Mouse (Mus musculus) olfactory bulb, adult 2 months (tissue): ENCODE measurements around the gene Eif4a2. TPM values are rescaled to one million over a fixed set of nuclear protein-coding genes. Genes with fewer than 3 reads are reported as not detected.
"Not testable (repeated sequence)": the region's sequence is repeated elsewhere in the genome, so short reads cannot be mapped to it uniquely, and the experiment has no call there.

Source experiments
- H3K27ac ChIP-seq: fragments of 200-500 bp; 2 replicates; pipeline ENCODE4 v1.5.1; 2012; ENCODE audit warnings: low read depth, low read length; ENCODE audit not compliant: insufficient read depth
- H3K4me1 ChIP-seq: fragments of 200-500 bp; 2 replicates; pipeline ENCODE4 v1.6.1; 2012; ENCODE audit warnings: low read length; ENCODE audit not compliant: control insufficient read depth, insufficient read depth
- H3K4me3 ChIP-seq: fragments of 200-500 bp; 2 replicates; pipeline ENCODE4 v1.5.1; 2012; ENCODE audit warnings: mild to moderate bottlenecking, low read depth, low read length, moderate library complexity; ENCODE audit not compliant: insufficient read depth
- CTCF ChIP-seq: fragments of 200-500 bp; IDR thresholded peaks from 2 replicates; pipeline ENCODE4 v1.5.1; 2012; ENCODE audit warnings: low read depth, mild to moderate bottlenecking, low read length, moderate library complexity; ENCODE audit not compliant: insufficient read depth
- POLR2A ChIP-seq: fragments of 200-500 bp; IDR thresholded peaks from 2 replicates; pipeline ENCODE4 v1.6.1; 2012; ENCODE audit warnings: mild to moderate bottlenecking, low read depth, low read length, moderate library complexity; ENCODE audit not compliant: insufficient read depth
- WGBS: fragments of 180-500 bp; shearing (Covaris S2); methylation state at CpG from one replicate; pipeline ENCODE4 v1.1.7; 2018; 5-methylcytosine and 5-hydroxymethylcytosine counted together
- polyA plus RNA-seq: library from polyadenylated mRNA; stranded (reverse); fragments of >200 nt; gene quantifications from 2 replicates; pipeline ENCODE4 v1.2.4, GENCODE M21; 2012; ENCODE audit warnings: low replicate concordance; ENCODE audit not compliant: missing spikeins, insufficient read depth, insufficient read length

The Eif4a2 gene
- polyA plus RNA-seq, 1 experiment, result 425 TPM

DNA sequence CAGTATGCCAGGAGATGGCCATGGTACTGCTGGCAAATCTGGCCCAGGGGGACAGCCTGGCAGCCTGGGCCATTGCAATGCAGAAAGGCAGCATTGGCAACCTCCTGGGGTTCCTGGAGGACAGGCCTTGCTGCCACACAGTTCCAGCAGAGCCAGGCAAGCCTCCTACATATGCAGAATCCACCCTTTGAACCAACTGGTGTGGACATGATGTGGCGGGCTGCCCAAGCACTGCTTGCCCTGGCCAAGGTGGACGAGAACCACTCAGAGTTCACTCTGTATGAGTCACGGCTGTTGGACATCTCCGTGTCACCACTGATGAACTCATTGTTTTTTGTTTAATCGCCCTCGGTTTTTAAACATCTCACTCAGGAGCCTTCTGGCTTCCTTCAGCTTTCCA, 13.1 kb upstream of the Eif4a2 start:
- no peaks in the 10 kb centered on the region for H3K4me1 ChIP-seq
- H3K27ac ChIP-seq, result no peak overlapping the region
- no peak overlapping the region for H3K4me3 ChIP-seq
- WGBS, result 91% methylated on average over 6 of the region's 6 CpGs
- TF ChIP-seq POLR2A (no peak), CTCF (no peak)

GRCm38 (mm10) chr16:23095581-23095980, 11.7 kb upstream of the Eif4a2 start:
- not testable (repeated sequence) for H3K4me1 ChIP-seq, H3K4me3 ChIP-seq, H3K27ac ChIP-seq
- 98% methylated on average over 5 of the region's 5 CpGs for WGBS

DNA sequence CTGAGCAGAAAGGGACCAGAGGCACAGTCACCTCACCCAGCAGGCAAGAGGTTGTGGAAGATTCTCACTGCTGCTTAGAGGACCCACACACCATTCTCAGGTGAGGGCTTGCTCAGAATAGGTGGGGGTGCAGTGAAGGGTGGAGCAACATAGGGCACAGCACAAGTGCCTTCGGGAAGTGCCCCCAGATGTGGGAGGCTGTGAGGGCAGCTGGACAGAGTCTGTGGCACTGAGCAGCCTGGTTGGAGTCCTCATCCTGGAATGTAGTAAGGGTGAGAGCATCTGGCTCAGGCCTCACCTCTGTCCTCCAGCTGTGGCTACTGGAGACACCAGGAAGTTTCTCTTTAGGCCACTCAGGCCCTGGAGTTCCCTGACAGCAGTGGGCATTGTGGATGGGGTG, 10.4 kb upstream of the Eif4a2 start:
- 86% methylated on average over 1 of the region's 1 CpGs for WGBS
- H3K27ac ChIP-seq, H3K4me3 ChIP-seq, H3K4me1 ChIP-seq: not testable (repeated sequence)

DNA sequence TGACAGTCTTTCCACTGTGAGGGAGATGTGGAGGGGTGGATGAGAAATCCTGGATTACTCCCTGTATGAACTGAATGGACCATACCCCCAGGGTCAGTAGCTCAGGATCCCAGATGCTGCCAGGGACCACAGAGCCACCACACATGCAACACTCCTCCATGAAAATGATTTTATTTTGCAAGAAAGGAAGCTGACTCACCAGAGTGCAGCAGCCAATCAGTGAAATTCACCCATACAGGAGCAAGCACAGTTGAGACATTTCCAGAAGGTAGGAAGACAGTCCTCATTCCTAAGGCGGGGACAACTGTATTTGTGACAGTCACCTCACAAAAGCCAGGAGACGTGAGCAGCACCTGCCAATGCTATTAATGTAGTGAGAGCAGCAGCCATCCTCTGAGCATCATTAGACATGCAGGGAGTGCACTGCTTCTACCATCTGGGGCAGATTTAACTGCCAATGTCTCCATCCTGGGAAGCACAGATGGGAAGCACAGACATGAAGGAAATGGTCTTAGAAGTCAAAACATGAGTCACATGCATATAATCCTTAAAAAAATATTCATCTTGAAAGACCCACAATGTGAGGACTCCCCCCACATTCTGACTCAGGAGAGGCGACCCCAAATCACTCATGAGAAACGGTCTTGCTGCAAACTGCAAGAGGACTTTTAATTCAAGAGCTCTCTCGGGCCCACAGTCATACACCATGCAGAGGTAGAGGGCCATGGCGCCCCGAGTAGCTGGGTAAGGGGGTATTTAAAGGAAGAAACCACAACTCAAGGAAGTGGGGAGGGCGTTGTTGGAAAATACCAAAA, 9.7 kb upstream of the Eif4a2 start:
- H3K4me1 ChIP-seq, H3K27ac ChIP-seq: not testable (repeated sequence)
- WGBS, result 89% methylated on average over 8 of the region's 8 CpGs

DNA sequence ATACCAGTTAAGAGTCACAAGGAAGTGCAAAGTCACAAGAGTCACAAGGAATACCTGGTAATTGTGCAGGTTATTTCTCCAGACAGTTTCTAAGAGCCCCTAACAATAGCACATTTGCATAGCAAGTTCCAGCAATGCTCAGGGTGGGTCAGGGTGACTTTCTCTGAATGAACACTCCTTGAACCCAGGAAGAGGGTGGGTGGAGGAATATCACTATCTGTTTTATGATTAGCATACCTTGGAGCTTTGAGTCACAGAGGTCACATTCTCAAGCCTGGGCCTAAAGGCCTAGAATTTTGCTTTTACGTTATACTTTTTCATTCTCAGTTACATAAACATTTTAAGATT, 9.2 kb upstream of the Eif4a2 start:
- WGBS, result 100% methylated on average over 1 of the region's 1 CpGs
- not testable (repeated sequence) for H3K27ac ChIP-seq, H3K4me3 ChIP-seq, H3K4me1 ChIP-seq

More for the DNA sequence above, 9.7 kb upstream of the Eif4a2 start:
- H3K4me3 ChIP-seq, result not testable (repeated sequence)

- TF ChIP-seq CTCF (no peak), POLR2A (no peak)
- Histone ChIP-seq H3K4me3 (no peak overlapping the region), H3K27ac (no peak overlapping the region), H3K4me1 (peaks cover 8% of the 10 kb centered on the region)
- 17% methylated on average over 12 of the region's 12 CpGs for WGBS
These were observed 7.6 kb upstream of the Eif4a2 start for GRCm38 (mm10) chr16:23099632-23100031.

DNA sequence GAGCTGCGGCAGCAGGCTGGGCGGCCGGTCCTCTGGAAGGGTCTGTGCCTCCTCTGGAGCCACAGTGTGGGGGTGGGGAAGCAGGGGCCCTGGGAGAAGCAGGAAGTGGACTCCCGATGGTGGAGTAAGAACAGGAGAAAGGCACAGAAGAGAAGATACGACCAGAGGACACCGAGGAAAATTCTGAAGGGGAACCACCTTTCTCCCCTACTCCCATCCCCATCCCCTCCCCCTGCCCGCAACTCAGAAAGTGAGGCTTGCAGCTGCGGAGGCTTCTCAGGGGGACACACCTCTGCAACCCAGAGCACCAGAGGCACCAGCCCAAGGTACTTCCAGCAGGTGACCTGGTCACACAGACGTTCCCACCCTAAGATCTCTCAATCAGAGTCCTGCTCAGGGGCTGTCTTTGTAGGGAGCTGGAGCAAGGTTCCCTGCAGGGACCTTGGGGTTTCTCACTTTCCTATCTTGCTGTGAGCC, 7.1 kb upstream of the Eif4a2 start:
- H3K4me1 ChIP-seq, result peaks cover 8% of the 10 kb centered on the region
- no peak for TF ChIP-seq CTCF
- no peak for TF ChIP-seq POLR2A
- H3K4me3 ChIP-seq, result peak overlapping the region; percentile 11; the same call in 1 of the 2 replicates
- 2% methylated on average over 9 of the region's 9 CpGs for WGBS
- no peak overlapping the region for H3K27ac ChIP-seq

DNA sequence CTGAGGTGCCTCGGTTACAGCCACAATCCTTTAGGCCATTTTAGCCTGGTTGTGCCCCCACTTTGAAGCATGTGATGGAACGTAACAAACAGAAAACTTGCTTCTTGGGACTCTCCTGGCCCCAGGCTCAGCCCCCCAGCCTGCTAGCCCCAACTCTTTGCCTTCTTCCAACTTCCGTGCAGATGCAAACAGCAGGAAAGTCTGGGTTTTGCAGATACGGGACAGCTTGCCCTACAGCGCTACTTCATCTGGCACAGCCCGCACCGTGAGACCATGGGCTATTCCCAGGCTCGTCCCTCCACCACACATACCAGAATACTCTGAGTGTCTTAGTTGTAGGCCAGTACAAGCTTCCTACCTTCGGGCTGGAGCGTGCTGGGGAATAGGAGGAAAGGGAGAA, 6.6 kb upstream of the Eif4a2 start:
- 37% methylated on average over 10 of the region's 10 CpGs for WGBS
- Histone ChIP-seq H3K27ac (no peak overlapping the region), H3K4me1 (peaks cover 8% of the 10 kb centered on the region), H3K4me3 (no peak overlapping the region)
- TF ChIP-seq CTCF (no peak), POLR2A (no peak)

DNA sequence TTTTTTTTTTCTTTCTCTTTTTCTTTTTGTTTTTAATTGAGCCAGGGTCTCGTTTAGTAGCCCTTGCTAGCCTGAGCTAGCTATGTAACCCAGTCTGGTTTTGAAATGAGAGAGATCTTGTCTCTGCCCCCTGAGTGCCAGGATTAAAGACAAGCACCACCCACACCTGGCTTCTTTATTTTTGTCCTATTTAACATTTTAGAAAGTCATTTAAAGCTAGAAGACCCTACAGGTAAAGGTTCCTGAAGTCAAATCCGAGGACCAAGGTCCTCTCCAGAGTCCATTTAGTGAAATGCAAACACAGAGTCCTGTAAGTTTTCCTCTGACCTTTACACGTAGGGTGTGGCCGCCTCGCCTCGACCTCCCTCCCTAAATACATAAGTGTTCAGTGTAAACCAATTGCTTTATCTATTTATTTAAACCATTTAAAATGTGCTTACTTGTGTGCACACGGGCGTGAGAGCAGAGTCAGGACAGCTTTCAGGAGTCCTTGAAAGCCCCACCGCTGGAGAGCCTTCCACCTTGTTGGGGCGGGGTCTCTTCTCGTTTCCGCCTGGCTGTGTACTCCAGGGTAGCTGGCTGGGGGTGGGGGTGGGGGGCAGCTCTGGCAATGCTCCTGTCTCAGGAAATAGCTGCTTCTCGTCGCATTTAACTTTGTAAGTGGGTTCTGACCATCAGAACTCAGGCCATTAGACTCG, 4.8 kb upstream of the Eif4a2 start:
- H3K4me3 ChIP-seq, result no peak overlapping the region; the same call in 1 of the 2 replicates
- TF ChIP-seq POLR2A (no peak), CTCF (no peak)
- H3K27ac ChIP-seq, result no peak overlapping the region
- 24% methylated on average over 15 of the region's 15 CpGs for WGBS
- H3K4me1 ChIP-seq, result peaks cover 8% of the 10 kb centered on the region

DNA sequence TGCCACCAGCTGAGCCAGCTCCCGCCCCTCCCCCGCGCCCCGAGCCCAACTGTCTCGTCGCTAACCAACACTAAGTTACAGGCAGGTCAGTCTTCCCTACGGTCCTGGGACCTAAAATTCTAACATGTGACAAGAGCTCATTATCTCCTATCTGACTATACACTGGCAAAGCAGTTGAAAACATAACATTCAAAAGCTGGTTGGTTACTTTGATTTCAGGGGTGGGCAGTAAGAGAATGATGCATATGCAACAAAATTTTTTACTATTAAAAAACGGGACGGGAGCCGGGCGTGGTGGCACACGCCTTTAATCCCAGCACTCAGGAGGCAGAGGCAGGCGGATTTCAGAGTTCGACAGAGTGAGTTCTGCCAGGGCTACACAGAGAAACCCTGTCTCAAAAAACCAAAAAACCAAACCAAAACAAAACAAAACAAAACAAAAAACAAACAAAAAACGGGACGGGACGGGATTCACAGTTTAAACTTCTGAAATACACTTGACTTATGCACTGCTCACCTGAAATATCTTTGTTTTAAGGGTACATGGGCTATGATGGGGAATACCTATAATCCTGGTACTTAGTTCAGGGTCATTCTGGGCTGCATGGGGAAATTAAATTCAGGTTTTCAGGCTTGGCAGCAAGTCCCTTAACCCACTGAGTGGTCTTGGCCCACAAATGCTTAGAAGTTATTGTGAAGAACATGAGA, 4.1 kb upstream of the Eif4a2 start:
- no peak for TF ChIP-seq POLR2A
- TF ChIP-seq CTCF, result no peak
- WGBS, result 44% methylated on average over 17 of the region's 17 CpGs
- Histone ChIP-seq H3K4me3 (no peak overlapping the region; the same call in 1 of the 2 replicates), H3K27ac (no peak overlapping the region), H3K4me1 (peaks cover 8% of the 10 kb centered on the region)
